17 mouse cellular contexts compared by ENCODE assay signal in genomic region chr13:99666086-99666485, GRCm38 (mm10).
"Had no signal": no experiment of that assay in that cellular context is flagged by ENCODE, and none has a peak within 500 bp of the region (broad histone marks: within the 10 kb centered on the region; RNA-seq: fewer than 3 reads in every experiment).

No protein-coding gene starts in this region.

- ATAC-seq: liver, postnatal 0 days; lung, postnatal 0 days; midbrain, embryonic 13.5 days had no signal

- H3K36me3 ChIP-seq: liver, embryonic 15.5 days; lung, embryonic 15.5 days; midbrain, embryonic 13.5 days; midbrain, embryonic 15.5 days; stomach, embryonic 15.5 days had no signal

- H3K4me2 ChIP-seq: liver, embryonic 15.5 days; lung, embryonic 15.5 days; midbrain, embryonic 11.5 days; midbrain, embryonic 13.5 days; midbrain, embryonic 15.5 days; stomach, embryonic 15.5 days had no signal

- H3K9me3 ChIP-seq: liver, embryonic 15.5 days; lung, embryonic 15.5 days; megakaryocyte, embryonic 14.5 days; midbrain, embryonic 13.5 days; midbrain, embryonic 15.5 days; stomach, embryonic 15.5 days had no signal

- DNase-seq: liver, postnatal 0 days; lung, adult 2 months; lung, postnatal 14 days; lung, postnatal 36 days; right cerebral cortex, postnatal 14 days; thymus, postnatal 14 days; thymus, postnatal 36 days had no signal

- H3K4me1 ChIP-seq: liver, embryonic 15.5 days; lung, embryonic 15.5 days; megakaryocyte, embryonic 14.5 days; stomach, embryonic 15.5 days had no signal

- H3K27me3 ChIP-seq: liver, embryonic 15.5 days; lung, embryonic 15.5 days; megakaryocyte, embryonic 14.5 days; midbrain, embryonic 13.5 days; midbrain, embryonic 15.5 days; stomach, embryonic 15.5 days had no signal

- H3K27ac ChIP-seq: liver, embryonic 15.5 days; lung, embryonic 15.5 days; macrophage; midbrain, embryonic 13.5 days; midbrain, embryonic 15.5 days; stomach, embryonic 15.5 days; stomach, postnatal 0 days had no signal

- H3K4me3 ChIP-seq: liver, embryonic 15.5 days; lung, embryonic 15.5 days; megakaryocyte, embryonic 14.5 days; midbrain, embryonic 13.5 days; midbrain, embryonic 15.5 days; stomach, embryonic 15.5 days had no signal

- H3K9ac ChIP-seq: liver, embryonic 15.5 days; liver, postnatal 0 days; lung, embryonic 15.5 days; midbrain, embryonic 13.5 days; midbrain, embryonic 15.5 days; stomach, embryonic 15.5 days had no signal
